Mouse (Mus musculus): ENCODE measurements around the gene Ptprj. TPM values are rescaled to one million over a fixed set of nuclear protein-coding genes. Genes with fewer than 3 reads are reported as not detected.

Gene Ptprj
- polyA plus RNA-seq, 1 experiment: 25.6 TPM

GRCm38 (mm10) chr2:90613591-90613990 is 33.1 kb upstream of the Ptprj start:
- 77% methylated on average over 3 of the region's 3 CpGs for WGBS
- Histone ChIP-seq H3K4me1 (ENCODE audit: control insufficient read depth, insufficient read depth, low read length) (no peaks in the 10 kb centered on the region), H3K27me3 (ENCODE audit: control insufficient read depth, insufficient read depth, low read length) (no peaks in the 10 kb centered on the region), H3K4me3 (replicated peaks; ENCODE audit: insufficient read depth, low read depth, low read length) (no peak overlapping the region), H3K27ac (ENCODE audit: insufficient read depth, low read length) (no peak overlapping the region)
- DNase-seq: no peak
- TF ChIP-seq CTCF (IDR thresholded peaks at IDR 0.05; ENCODE audit: borderline replicate concordance, insufficient read depth, low read depth, low read length): no peak
- TF ChIP-seq POLR2A (IDR thresholded peaks at IDR 0.05; ENCODE audit: borderline replicate concordance, insufficient read depth, low read length): no peak

GRCm38 (mm10) chr2:90613006-90613405 is 32.6 kb upstream of the Ptprj start:
- TF ChIP-seq POLR2A (IDR thresholded peaks at IDR 0.05; ENCODE audit: borderline replicate concordance, insufficient read depth, low read length) (no peak), CTCF (IDR thresholded peaks at IDR 0.05; ENCODE audit: borderline replicate concordance, insufficient read depth, low read depth, low read length) (no peak)
- WGBS: 88% methylated on average over 2 of the region's 2 CpGs
- no peak for DNase-seq
- Histone ChIP-seq H3K4me3 (replicated peaks; ENCODE audit: insufficient read depth, low read depth, low read length) (no peak overlapping the region), H3K4me1 (ENCODE audit: control insufficient read depth, insufficient read depth, low read length) (no peaks in the 10 kb centered on the region), H3K27ac (ENCODE audit: insufficient read depth, low read length) (no peak overlapping the region), H3K27me3 (ENCODE audit: control insufficient read depth, insufficient read depth, low read length) (no peaks in the 10 kb centered on the region)

- DNase-seq: no peak
Measured at GRCm38 (mm10) chr2:90611959-90612571, 31.6 kb upstream of the Ptprj start.

GRCm38 (mm10) chr2:90601056-90601455 is 20.6 kb upstream of the Ptprj start:
- 95% methylated on average over 3 of the region's 3 CpGs for WGBS
- TF ChIP-seq CTCF (IDR thresholded peaks at IDR 0.05; ENCODE audit: borderline replicate concordance, insufficient read depth, low read depth, low read length) (no peak), POLR2A (IDR thresholded peaks at IDR 0.05; ENCODE audit: borderline replicate concordance, insufficient read depth, low read length) (no peak)
- no peak for DNase-seq
- H3K4me1 ChIP-seq (ENCODE audit: control insufficient read depth, insufficient read depth, low read length): no peaks in the 10 kb centered on the region
- H3K27ac ChIP-seq (ENCODE audit: insufficient read depth, low read length): no peak overlapping the region
- no peaks in the 10 kb centered on the region for H3K27me3 ChIP-seq (ENCODE audit: control insufficient read depth, insufficient read depth, low read length)
- H3K4me3 ChIP-seq (replicated peaks; ENCODE audit: insufficient read depth, low read depth, low read length): no peak overlapping the region

More at GRCm38 (mm10) chr2:90611959-90612571, 31.6 kb upstream of the Ptprj start:
- 81% methylated on average over 10 of the region's 10 CpGs for WGBS
- TF ChIP-seq CTCF (IDR thresholded peaks at IDR 0.05; ENCODE audit: borderline replicate concordance, insufficient read depth, low read depth, low read length) (no peak), POLR2A (IDR thresholded peaks at IDR 0.05; ENCODE audit: borderline replicate concordance, insufficient read depth, low read length) (no peak)
- Histone ChIP-seq H3K4me1 (ENCODE audit: control insufficient read depth, insufficient read depth, low read length) (no peaks in the 10 kb centered on the region), H3K27me3 (ENCODE audit: control insufficient read depth, insufficient read depth, low read length) (no peaks in the 10 kb centered on the region), H3K27ac (ENCODE audit: insufficient read depth, low read length) (no peak overlapping the region), H3K4me3 (replicated peaks; ENCODE audit: insufficient read depth, low read depth, low read length) (no peak overlapping the region)

- 96% methylated on average over 1 of the region's 1 CpGs for WGBS
- H3K27ac ChIP-seq (ENCODE audit: insufficient read depth, low read length): no peak overlapping the region
- H3K27me3 ChIP-seq (ENCODE audit: control insufficient read depth, insufficient read depth, low read length): no peaks in the 10 kb centered on the region
- no peak for TF ChIP-seq CTCF (IDR thresholded peaks at IDR 0.05; ENCODE audit: borderline replicate concordance, insufficient read depth, low read depth, low read length)
- no peak for TF ChIP-seq POLR2A (IDR thresholded peaks at IDR 0.05; ENCODE audit: borderline replicate concordance, insufficient read depth, low read length)
- DNase-seq: no peak
- peaks cover 3% of the 10 kb centered on the region; the same call in 1 of the 2 replicates for H3K4me1 ChIP-seq (ENCODE audit: control insufficient read depth, insufficient read depth, low read length)
- H3K4me3 ChIP-seq (replicated peaks; ENCODE audit: insufficient read depth, low read depth, low read length): no peak overlapping the region
Measured at GRCm38 (mm10) chr2:90588141-90588540, 7.7 kb upstream of the Ptprj start.

GRCm38 (mm10) chr2:90584506-90584905 is 4.1 kb upstream of the Ptprj start:
- Histone ChIP-seq H3K27me3 (ENCODE audit: control insufficient read depth, insufficient read depth, low read length) (no peaks in the 10 kb centered on the region), H3K4me1 (ENCODE audit: control insufficient read depth, insufficient read depth, low read length) (peaks cover 5% of the 10 kb centered on the region), H3K27ac (ENCODE audit: insufficient read depth, low read length) (no peak overlapping the region), H3K4me3 (replicated peaks; ENCODE audit: insufficient read depth, low read depth, low read length) (no peak overlapping the region)
- WGBS: 79% methylated on average over 4 of the region's 4 CpGs
- TF ChIP-seq POLR2A (IDR thresholded peaks at IDR 0.05; ENCODE audit: borderline replicate concordance, insufficient read depth, low read length) (no peak), CTCF (IDR thresholded peaks at IDR 0.05; ENCODE audit: borderline replicate concordance, insufficient read depth, low read depth, low read length) (no peak)
- no peak for DNase-seq

GRCm38 (mm10) chr2:90583628-90584131 is 3.2 kb upstream of the Ptprj start:
- H3K27me3 ChIP-seq (ENCODE audit: control insufficient read depth, insufficient read depth, low read length): no peaks in the 10 kb centered on the region
- DNase-seq: peak in 1 of 2 experiments; percentile 37
- TF ChIP-seq CTCF (IDR thresholded peaks at IDR 0.05; ENCODE audit: borderline replicate concordance, insufficient read depth, low read depth, low read length) (no peak), POLR2A (IDR thresholded peaks at IDR 0.05; ENCODE audit: borderline replicate concordance, insufficient read depth, low read length) (no peak)
- no peak overlapping the region for H3K27ac ChIP-seq (ENCODE audit: insufficient read depth, low read length)
- 15% methylated on average over 5 of the region's 5 CpGs for WGBS
- peaks cover 5% of the 10 kb centered on the region for H3K4me1 ChIP-seq (ENCODE audit: control insufficient read depth, insufficient read depth, low read length)
- no peak overlapping the region for H3K4me3 ChIP-seq (replicated peaks; ENCODE audit: insufficient read depth, low read depth, low read length)

GRCm38 (mm10) chr2:90582814-90583213 is 2.4 kb upstream of the Ptprj start:
- 81% methylated on average over 2 of the region's 2 CpGs for WGBS
- H3K27me3 ChIP-seq (ENCODE audit: control insufficient read depth, insufficient read depth, low read length): no peaks in the 10 kb centered on the region
- H3K4me3 ChIP-seq (replicated peaks; ENCODE audit: insufficient read depth, low read depth, low read length): no peak overlapping the region
- no peak for DNase-seq
- H3K4me1 ChIP-seq (ENCODE audit: control insufficient read depth, insufficient read depth, low read length): peaks cover 5% of the 10 kb centered on the region
- no peak overlapping the region for H3K27ac ChIP-seq (ENCODE audit: insufficient read depth, low read length)
- TF ChIP-seq POLR2A (IDR thresholded peaks at IDR 0.05; ENCODE audit: borderline replicate concordance, insufficient read depth, low read length) (no peak), CTCF (IDR thresholded peaks at IDR 0.05; ENCODE audit: borderline replicate concordance, insufficient read depth, low read depth, low read length) (no peak)

All from cerebellum, adult 2 months (tissue).